Mouse (Mus musculus): ENCODE results near the gene Ccdc27.

Ccdc27 gene

DNA sequence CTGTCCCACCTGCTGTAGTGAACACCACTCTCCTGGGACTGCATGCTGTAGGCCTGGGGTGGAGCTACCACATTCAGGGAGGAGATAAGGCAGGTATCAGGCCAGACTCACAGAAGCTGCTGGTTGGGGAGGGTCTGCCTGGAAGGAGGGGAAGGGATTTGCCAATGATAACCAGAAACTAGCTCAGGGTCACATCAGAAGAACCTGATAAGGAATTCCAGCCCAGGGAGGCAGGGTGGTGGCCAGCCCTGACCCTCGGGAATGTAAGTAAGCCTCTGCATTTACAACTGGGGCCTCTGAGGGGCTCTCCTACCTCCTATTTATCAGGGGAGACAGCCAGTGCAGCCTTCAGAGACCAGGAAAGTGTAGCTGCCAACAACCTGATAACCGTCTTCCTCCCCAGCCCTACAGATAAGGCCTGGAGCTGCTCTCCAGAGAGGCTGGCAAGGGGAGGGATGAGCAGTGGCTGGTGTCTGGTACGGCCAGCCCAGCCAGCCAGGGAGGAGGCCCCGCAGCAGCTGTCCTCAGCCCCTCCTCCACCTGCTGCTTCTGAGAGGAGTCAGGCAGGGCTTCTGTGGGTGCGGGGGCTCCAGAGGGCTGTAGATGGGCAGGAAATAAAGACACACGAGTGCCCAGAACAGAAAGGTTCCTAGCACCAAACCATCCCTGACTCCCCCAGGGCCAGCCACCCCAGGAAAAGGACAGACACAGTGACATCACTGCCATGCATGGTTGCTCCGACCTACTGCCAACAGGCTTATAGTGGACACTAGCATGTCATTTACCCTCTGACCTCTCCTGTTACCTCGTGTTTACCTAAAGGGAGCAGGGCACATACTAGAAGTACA lies 18.5 kb downstream of the Ccdc27 start:
- Histone ChIP-seq H3K36me3 (ENCODE audit: insufficient read depth, low read length) (peaks cover 36% of the 10 kb centered on the region), H3K9me3 (ENCODE audit: low read length) (no peaks in the 10 kb centered on the region), H3K4me3 (replicated peaks; ENCODE audit: low read length) (no peak overlapping the region), H3K4me1 (replicated peaks; ENCODE audit: low read depth, low read length) (peaks cover 43% of the 10 kb centered on the region), H3K27me3 (ENCODE audit: insufficient read depth, low read length) (peaks cover 42% of the 10 kb centered on the region)
- TF ChIP-seq POU5F1 (IDR thresholded peaks at IDR 0.05; ENCODE audit: borderline replicate concordance, low read length), result no peak
- no peak for TF ChIP-seq CTCF (conservative IDR thresholded peaks at IDR 0.05; ENCODE audit: low read length)
- TF ChIP-seq NANOG (IDR thresholded peaks at IDR 0.05; ENCODE audit: borderline replicate concordance, low read length), result no peak

DNA sequence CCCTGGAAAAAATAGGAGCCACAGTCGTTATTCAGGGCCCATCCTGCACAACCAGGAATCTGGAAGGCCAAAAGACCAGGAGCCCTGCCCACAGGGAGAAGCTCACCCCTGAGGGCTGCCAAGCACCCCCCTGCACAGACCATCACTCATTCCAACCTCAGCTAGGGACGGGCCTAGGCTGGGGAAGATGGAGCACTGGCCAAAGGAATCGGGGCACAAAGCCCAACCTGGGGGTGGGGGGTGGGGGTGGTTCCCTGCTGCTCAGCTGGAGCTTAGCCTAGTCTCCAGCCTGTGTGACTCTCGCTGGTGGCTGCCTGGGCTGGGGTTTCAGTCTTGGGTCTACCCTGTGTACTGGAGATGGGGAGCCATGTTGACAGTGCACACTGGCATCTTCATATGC lies 19.6 kb downstream of the Ccdc27 start:
- Histone ChIP-seq H3K36me3 (ENCODE audit: insufficient read depth, low read length) (peaks cover 48% of the 10 kb centered on the region), H3K9me3 (ENCODE audit: low read length) (no peaks in the 10 kb centered on the region), H3K4me3 (replicated peaks; ENCODE audit: low read length) (no peak overlapping the region), H3K27me3 (ENCODE audit: insufficient read depth, low read length) (peaks cover 37% of the 10 kb centered on the region), H3K4me1 (replicated peaks; ENCODE audit: low read depth, low read length) (peaks cover 43% of the 10 kb centered on the region)
- TF ChIP-seq CTCF (conservative IDR thresholded peaks at IDR 0.05; ENCODE audit: low read length) (no peak), POU5F1 (IDR thresholded peaks at IDR 0.05; ENCODE audit: borderline replicate concordance, low read length) (no peak), NANOG (IDR thresholded peaks at IDR 0.05; ENCODE audit: borderline replicate concordance, low read length) (no peak)

DNA sequence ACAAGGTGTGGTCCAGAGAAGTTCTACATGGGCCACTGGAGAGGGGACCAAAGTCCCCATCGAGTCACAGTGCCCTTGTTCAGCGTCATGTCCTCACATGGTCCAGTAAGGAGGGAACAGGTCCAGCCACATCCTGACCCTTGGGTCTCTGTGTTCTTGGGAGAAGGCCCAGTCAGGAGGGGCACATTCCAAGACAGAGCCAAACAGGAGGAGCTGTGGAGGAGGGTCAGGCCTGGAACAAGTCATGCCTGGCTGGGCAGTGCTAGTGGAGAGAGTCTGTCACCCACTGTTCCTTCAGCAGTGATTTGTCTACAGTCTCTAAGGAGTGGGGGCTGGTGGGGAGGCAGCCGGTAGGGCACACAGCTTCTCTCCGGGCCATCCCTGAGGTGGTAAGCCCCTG lies 20.1 kb downstream of the Ccdc27 start:
- TF ChIP-seq POU5F1 (IDR thresholded peaks at IDR 0.05; ENCODE audit: borderline replicate concordance, low read length), result no peak
- no peak for TF ChIP-seq CTCF (conservative IDR thresholded peaks at IDR 0.05; ENCODE audit: low read length)
- TF ChIP-seq NANOG (IDR thresholded peaks at IDR 0.05; ENCODE audit: borderline replicate concordance, low read length), result no peak
- no peaks in the 10 kb centered on the region for H3K9me3 ChIP-seq (ENCODE audit: low read length)
- H3K4me1 ChIP-seq (replicated peaks; ENCODE audit: low read depth, low read length), result peaks cover 43% of the 10 kb centered on the region
- peaks cover 51% of the 10 kb centered on the region for H3K36me3 ChIP-seq (ENCODE audit: insufficient read depth, low read length)
- H3K4me3 ChIP-seq (replicated peaks; ENCODE audit: low read length), result no peak overlapping the region
- peaks cover 33% of the 10 kb centered on the region for H3K27me3 ChIP-seq (ENCODE audit: insufficient read depth, low read length)

DNA sequence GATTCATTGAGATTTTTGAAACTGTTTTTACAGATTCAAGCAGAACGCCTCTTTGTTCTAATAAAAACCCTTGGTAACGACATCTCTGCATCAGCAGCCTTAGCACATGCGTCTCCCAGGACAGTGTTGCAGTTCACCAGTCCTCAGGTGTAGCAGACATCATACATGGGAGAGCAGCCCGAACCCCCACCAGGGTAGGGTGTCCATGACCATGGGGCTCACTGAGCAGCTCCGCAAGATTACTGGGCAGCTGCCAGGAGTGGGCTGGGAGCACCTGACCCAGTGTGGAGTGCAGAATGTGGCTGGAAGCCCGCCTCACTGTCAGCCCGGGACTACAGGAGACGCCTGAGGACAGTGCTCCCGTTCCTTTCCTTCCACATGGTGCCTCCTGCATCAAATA lies 21.0 kb downstream of the Ccdc27 start:
- H3K4me1 ChIP-seq (replicated peaks; ENCODE audit: low read depth, low read length), result peaks cover 43% of the 10 kb centered on the region
- peaks cover 23% of the 10 kb centered on the region for H3K27me3 ChIP-seq (ENCODE audit: insufficient read depth, low read length)
- peaks cover 61% of the 10 kb centered on the region for H3K36me3 ChIP-seq (ENCODE audit: insufficient read depth, low read length)
- H3K9me3 ChIP-seq (ENCODE audit: low read length), result no peaks in the 10 kb centered on the region
- H3K4me3 ChIP-seq (replicated peaks; ENCODE audit: low read length), result no peak overlapping the region
- TF ChIP-seq NANOG (IDR thresholded peaks at IDR 0.05; ENCODE audit: borderline replicate concordance, low read length) (no peak), CTCF (conservative IDR thresholded peaks at IDR 0.05; ENCODE audit: low read length) (no peak), POU5F1 (IDR thresholded peaks at IDR 0.05; ENCODE audit: borderline replicate concordance, low read length) (no peak)

DNA sequence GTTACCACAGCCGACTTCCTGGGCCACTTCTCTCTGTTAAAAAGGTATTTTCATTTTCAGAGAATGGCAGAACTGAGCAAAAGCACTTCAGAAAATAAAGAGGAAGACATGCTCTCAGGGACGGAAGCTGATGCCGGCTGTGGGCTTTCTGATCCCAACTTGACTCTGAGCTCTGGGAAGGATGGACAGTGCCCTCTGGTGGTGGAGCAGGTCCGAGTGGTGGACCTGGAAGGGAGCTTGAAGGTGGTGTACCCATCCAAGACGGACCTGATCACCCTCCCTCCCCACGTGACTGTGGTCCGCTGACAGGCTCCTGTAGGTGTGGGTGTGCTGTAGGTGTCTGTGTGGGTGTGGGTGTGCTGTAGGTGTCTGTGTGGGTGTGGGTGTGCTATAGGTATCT lies 22.9 kb downstream of the Ccdc27 start:
- Histone ChIP-seq H3K4me3 (replicated peaks; ENCODE audit: low read length) (no peak overlapping the region), H3K4me1 (replicated peaks; ENCODE audit: low read depth, low read length) (peaks cover 45% of the 10 kb centered on the region), H3K9me3 (ENCODE audit: low read length) (no peaks in the 10 kb centered on the region), H3K36me3 (ENCODE audit: insufficient read depth, low read length) (peaks cover 80% of the 10 kb centered on the region), H3K27me3 (ENCODE audit: insufficient read depth, low read length) (peaks cover 10% of the 10 kb centered on the region)
- TF ChIP-seq NANOG (IDR thresholded peaks at IDR 0.05; ENCODE audit: borderline replicate concordance, low read length) (no peak), CTCF (conservative IDR thresholded peaks at IDR 0.05; ENCODE audit: low read length) (peak; percentile 54)

DNA sequence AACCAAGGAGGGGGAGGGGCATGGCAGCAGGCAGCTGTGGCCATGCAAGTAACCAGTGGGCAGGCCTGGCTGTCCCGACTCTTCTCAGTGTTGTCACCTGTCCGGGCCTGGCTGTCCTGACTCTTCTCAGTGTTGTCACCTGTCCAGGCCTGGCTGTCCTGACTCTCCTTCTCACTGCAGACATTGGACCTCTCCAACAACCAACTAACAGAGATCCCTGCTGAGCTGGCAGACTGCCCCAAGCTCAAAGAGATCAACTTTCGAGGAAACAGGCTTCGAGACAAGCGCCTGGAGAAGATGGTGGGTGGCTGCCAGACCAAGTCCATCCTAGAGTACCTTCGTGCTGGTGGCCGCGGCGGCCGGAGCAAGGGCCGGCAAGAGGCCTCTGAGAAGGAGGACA lies 27.0 kb downstream of the Ccdc27 start:
- no peak overlapping the region for H3K4me3 ChIP-seq (replicated peaks; ENCODE audit: low read length)
- TF ChIP-seq NANOG (IDR thresholded peaks at IDR 0.05; ENCODE audit: borderline replicate concordance, low read length) (no peak), CTCF (conservative IDR thresholded peaks at IDR 0.05; ENCODE audit: low read length) (no peak), POU5F1 (IDR thresholded peaks at IDR 0.05; ENCODE audit: borderline replicate concordance, low read length) (no peak)
- peaks cover 74% of the 10 kb centered on the region for H3K36me3 ChIP-seq (ENCODE audit: insufficient read depth, low read length)
- peaks cover 56% of the 10 kb centered on the region for H3K4me1 ChIP-seq (replicated peaks; ENCODE audit: low read depth, low read length)
- no peaks in the 10 kb centered on the region for H3K27me3 ChIP-seq (ENCODE audit: insufficient read depth, low read length)
- H3K9me3 ChIP-seq (ENCODE audit: low read length), result no peaks in the 10 kb centered on the region

DNA sequence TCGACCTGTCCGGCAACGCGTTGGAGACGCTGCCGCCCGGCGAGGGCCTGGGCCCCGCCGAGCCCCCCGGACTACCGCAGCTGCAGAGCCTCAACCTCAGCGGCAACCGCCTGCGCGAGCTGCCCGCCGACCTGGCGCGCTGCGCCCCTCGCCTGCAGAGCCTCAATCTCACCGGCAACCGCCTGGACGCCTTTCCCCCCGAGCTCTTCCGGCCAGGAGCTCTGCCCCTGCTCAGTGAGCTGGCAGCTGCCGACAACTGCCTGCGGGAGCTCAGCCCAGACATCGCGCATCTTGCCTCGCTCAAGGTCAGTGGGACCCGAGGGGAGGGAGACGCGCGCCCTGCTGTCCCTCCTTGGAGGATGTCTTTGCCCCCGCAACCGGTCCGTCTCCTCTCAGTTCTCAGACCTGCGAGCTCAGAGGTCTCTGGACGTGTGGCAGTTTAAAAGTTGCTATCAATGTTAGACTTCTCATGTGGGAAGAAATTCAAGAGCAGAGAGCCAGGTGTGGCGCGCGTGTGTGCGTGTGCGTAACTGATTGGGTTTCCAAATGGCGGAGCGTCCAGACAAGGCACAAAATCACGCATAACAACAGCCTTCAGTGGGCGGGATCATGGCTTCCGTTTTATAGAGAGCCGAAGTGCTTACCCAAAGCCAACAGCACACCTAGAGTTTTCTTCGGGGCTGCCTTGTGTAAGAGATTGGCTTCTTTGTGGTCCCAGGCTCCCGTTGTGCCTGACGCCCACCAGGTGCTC lies 30.2 kb downstream of the Ccdc27 start:
- peak overlapping the region; percentile 99 for H3K4me3 ChIP-seq (replicated peaks; ENCODE audit: low read length)
- H3K27me3 ChIP-seq (ENCODE audit: insufficient read depth, low read length), result no peaks in the 10 kb centered on the region
- no peak for TF ChIP-seq NANOG (IDR thresholded peaks at IDR 0.05; ENCODE audit: borderline replicate concordance, low read length)
- TF ChIP-seq POU5F1 (IDR thresholded peaks at IDR 0.05; ENCODE audit: borderline replicate concordance, low read length), result no peak
- TF ChIP-seq CTCF (conservative IDR thresholded peaks at IDR 0.05; ENCODE audit: low read length), result no peak
- peaks cover 52% of the 10 kb centered on the region for H3K36me3 ChIP-seq (ENCODE audit: insufficient read depth, low read length)
- no peaks in the 10 kb centered on the region for H3K9me3 ChIP-seq (ENCODE audit: low read length)
- H3K4me1 ChIP-seq (replicated peaks; ENCODE audit: low read depth, low read length), result peaks cover 59% of the 10 kb centered on the region

DNA sequence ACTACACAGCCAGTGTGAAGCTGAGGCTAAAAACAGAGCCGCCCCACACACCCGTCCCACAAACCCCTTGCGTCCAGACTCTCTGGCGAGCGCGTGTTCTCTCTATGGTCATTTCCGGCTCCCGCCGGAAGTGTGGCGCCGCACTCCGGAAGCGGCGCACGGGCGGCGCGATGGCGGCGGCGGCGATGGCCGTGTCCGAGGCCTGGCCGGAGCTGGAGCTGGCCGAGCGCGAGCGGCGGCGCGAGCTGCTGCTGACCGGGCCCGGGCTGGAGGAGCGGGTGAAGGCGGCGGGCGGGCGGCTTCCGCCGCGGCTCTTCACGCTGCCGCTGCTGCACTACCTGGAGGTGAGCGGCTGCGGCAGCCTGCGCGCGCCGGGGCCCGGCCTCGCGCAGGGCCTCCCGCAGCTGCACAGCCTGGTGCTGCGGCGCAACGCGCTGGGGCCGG lies 30.8 kb downstream of the Ccdc27 start, which contains the start of gene Lrrc47:
TSS of gene Lrrc47 (plus strand) at position 86 of the 444 bp plus-strand sequence.
- no peak for TF ChIP-seq POU5F1 (IDR thresholded peaks at IDR 0.05; ENCODE audit: borderline replicate concordance, low read length)
- no peak for TF ChIP-seq NANOG (IDR thresholded peaks at IDR 0.05; ENCODE audit: borderline replicate concordance, low read length)
- TF ChIP-seq CTCF (conservative IDR thresholded peaks at IDR 0.05; ENCODE audit: low read length), result no peak
- Histone ChIP-seq H3K4me3 (replicated peaks; ENCODE audit: low read length) (peak within 1 kb of the TSS; percentile 99), H3K27me3 (ENCODE audit: insufficient read depth, low read length) (no peaks in the 10 kb centered on the region), H3K9me3 (ENCODE audit: low read length) (no peaks in the 10 kb centered on the region), H3K4me1 (replicated peaks; ENCODE audit: low read depth, low read length) (peaks cover 58% of the 10 kb centered on the region), H3K36me3 (ENCODE audit: insufficient read depth, low read length) (peaks cover 52% of the 10 kb centered on the region)

All from E14TG2a.4 (cell line).